Mouse (Mus musculus) erythroblast, embryonic 14.5 days (primary cell): Measurements from ENCODE around the gene Mx1. TPM values are rescaled to one million over a fixed set of nuclear protein-coding genes. Genes with fewer than 3 reads are reported as not detected.

Experiments used
- H3K27me3 ChIP-seq: 2 replicates; pipeline ENCODE4 v1.6.1; 2012; ENCODE audit warnings: inconsistent platforms; ENCODE audit not compliant: control insufficient read depth
- H3K36me3 ChIP-seq: 2 replicates; pipeline ENCODE4 v1.6.1; 2012; ENCODE audit warnings: mild to moderate bottlenecking, inconsistent platforms; ENCODE audit not compliant: control insufficient read depth
- H3K4me1 ChIP-seq: 2 replicates; pipeline ENCODE4 v1.6.1; 2012; ENCODE audit warnings: inconsistent platforms; ENCODE audit not compliant: control insufficient read depth
- H3K4me3 ChIP-seq: replicated peaks from 2 replicates; pipeline ENCODE3; 2012; ENCODE audit warnings: moderate library complexity, mild to moderate bottlenecking, inconsistent platforms
- H3K9me3 ChIP-seq: 2 replicates; pipeline ENCODE4 v1.6.1; 2012; ENCODE audit warnings: low read length, inconsistent platforms, mixed read lengths; ENCODE audit not compliant: control insufficient read depth
- GATA1 ChIP-seq: IDR thresholded peaks from 2 replicates; pipeline ENCODE4 v1.6.1; 2012; ENCODE audit warnings: low read length, inconsistent platforms, mixed read lengths
- TAL1 ChIP-seq: IDR thresholded peaks from 3 replicates; pipeline ENCODE4 v1.6.1; 2012; ENCODE audit warnings: low read length, inconsistent platforms, mixed read lengths
- polyA plus RNA-seq: library from polyadenylated mRNA; stranded (reverse); fragments of >175 nt; gene quantifications from 2 replicates; pipeline ENCODE4 v1.2.3, GENCODE M21; 2012

Gene Mx1
- polyA plus RNA-seq, 1 experiment: not detected

- Histone ChIP-seq H3K4me1 (no peaks in the 10 kb centered on the region), H3K9me3 (no peaks in the 10 kb centered on the region), H3K4me3 (no peak overlapping the region), H3K36me3 (no peaks in the 10 kb centered on the region), H3K27me3 (no peaks in the 10 kb centered on the region)
- TF ChIP-seq TAL1: no peak
- TF ChIP-seq GATA1: no peak
These were observed 34.7 kb downstream of the Mx1 start for GRCm38 (mm10) chr16:97428026-97428425.

- Histone ChIP-seq H3K9me3 (no peaks in the 10 kb centered on the region), H3K27me3 (no peaks in the 10 kb centered on the region), H3K4me3 (no peak overlapping the region), H3K36me3 (no peaks in the 10 kb centered on the region), H3K4me1 (no peaks in the 10 kb centered on the region)
- no peak for TF ChIP-seq GATA1
- TF ChIP-seq TAL1: no peak
These were observed 39.1 kb downstream of the Mx1 start for GRCm38 (mm10) chr16:97423627-97424026.

GRCm38 (mm10) chr16:97421671-97422070, 41.0 kb downstream of the Mx1 start:
- Histone ChIP-seq H3K4me3 (no peak overlapping the region), H3K4me1 (peaks cover 3% of the 10 kb centered on the region), H3K27me3 (no peaks in the 10 kb centered on the region), H3K36me3 (no peaks in the 10 kb centered on the region), H3K9me3 (no peaks in the 10 kb centered on the region)
- TF ChIP-seq TAL1: no peak

GRCm38 (mm10) chr16:97418749-97419453, 43.8 kb downstream of the Mx1 start:
- Histone ChIP-seq H3K4me1 (peaks cover 3% of the 10 kb centered on the region), H3K27me3 (no peaks in the 10 kb centered on the region), H3K4me3 (no peak overlapping the region), H3K9me3 (no peaks in the 10 kb centered on the region), H3K36me3 (no peaks in the 10 kb centered on the region)
- TF ChIP-seq GATA1 (no peak), TAL1 (no peak)

GRCm38 (mm10) chr16:97417896-97418542, 44.7 kb downstream of the Mx1 start:
- Histone ChIP-seq H3K4me1 (peaks cover 3% of the 10 kb centered on the region), H3K4me3 (no peak overlapping the region), H3K9me3 (no peaks in the 10 kb centered on the region), H3K27me3 (no peaks in the 10 kb centered on the region), H3K36me3 (no peaks in the 10 kb centered on the region)
- TF ChIP-seq TAL1: no peak
- TF ChIP-seq GATA1: no peak

GRCm38 (mm10) chr16:97405476-97406012, 57.2 kb downstream of the Mx1 start:
- Histone ChIP-seq H3K4me3 (no peak overlapping the region), H3K36me3 (no peaks in the 10 kb centered on the region), H3K9me3 (no peaks in the 10 kb centered on the region), H3K27me3 (no peaks in the 10 kb centered on the region), H3K4me1 (no peaks in the 10 kb centered on the region)
- TF ChIP-seq GATA1 (no peak), TAL1 (no peak)

- H3K4me1 ChIP-seq: no peaks in the 10 kb centered on the region
- H3K36me3 ChIP-seq: no peaks in the 10 kb centered on the region
- H3K9me3 ChIP-seq: no peaks in the 10 kb centered on the region
- H3K27me3 ChIP-seq: no peaks in the 10 kb centered on the region
- H3K4me3 ChIP-seq: no peak overlapping the region
- TF ChIP-seq TAL1: no peak
- TF ChIP-seq GATA1: no peak
These were observed 60.4 kb downstream of the Mx1 start for GRCm38 (mm10) chr16:97402213-97402785.

GRCm38 (mm10) chr16:97401741-97402140, 61.0 kb downstream of the Mx1 start:
- Histone ChIP-seq H3K4me3 (no peak overlapping the region), H3K4me1 (no peaks in the 10 kb centered on the region), H3K9me3 (no peaks in the 10 kb centered on the region), H3K27me3 (no peaks in the 10 kb centered on the region), H3K36me3 (no peaks in the 10 kb centered on the region)
- TF ChIP-seq GATA1 (no peak), TAL1 (no peak)

GRCm38 (mm10) chr16:97399991-97400390, 62.7 kb downstream of the Mx1 start:
- H3K9me3 ChIP-seq: no peaks in the 10 kb centered on the region
- H3K27me3 ChIP-seq: no peaks in the 10 kb centered on the region
- no peaks in the 10 kb centered on the region for H3K4me1 ChIP-seq
- H3K36me3 ChIP-seq: no peaks in the 10 kb centered on the region
- no peak overlapping the region for H3K4me3 ChIP-seq
- TF ChIP-seq GATA1: no peak
- TF ChIP-seq TAL1: no peak
